Mouse (Mus musculus): ENCODE results near the gene Smarcd3.

GRCm38 (mm10) chr5:24657113-24657512, 32.9 kb upstream of the Smarcd3 start:
- TF ChIP-seq POLR2A (IDR thresholded peaks at IDR 0.05; ENCODE audit: control insufficient read depth, low read depth, low read length), result no peak
- TF ChIP-seq CTCF (IDR thresholded peaks at IDR 0.05; ENCODE audit: control insufficient read depth, insufficient read depth, insufficient replicate concordance, low read depth, low read length), result no peak

Measured in testis, adult 2 months (tissue).